Mouse (Mus musculus) stomach, embryonic 14.5 days (tissue): ENCODE results near the gene Adcy2. TPM values are rescaled to one million over a fixed set of nuclear protein-coding genes. Genes with fewer than 3 reads are reported as not detected.

Experiments
- ATAC-seq: fragments of 200-750 bp; cut with Nextera tagmentation; 2 replicates; pipeline ENCODE4 v1.8.0; 2017; ENCODE audit warnings: low read depth, moderate TSS enrichment; ENCODE audit not compliant: insufficient number of reproducible peaks, insufficient read depth, low FRiP score
- H3K27ac ChIP-seq: fragments of 300-500 bp; sonication (generic); 2 replicates; pipeline ENCODE4 v1.5.1; 2014; ENCODE audit warnings: mild to moderate bottlenecking, low read length, moderate library complexity, mixed read lengths
- H3K27me3 ChIP-seq: fragments of 300-500 bp; sonication (generic); 2 replicates; pipeline ENCODE4 v1.6.1; 2014; ENCODE audit warnings: low read length, control low read depth, mixed read lengths; ENCODE audit not compliant: control insufficient read depth, insufficient read depth
- H3K36me3 ChIP-seq: fragments of 300-500 bp; sonication (generic); 2 replicates; pipeline ENCODE4 v1.6.1; 2014; ENCODE audit warnings: mild to moderate bottlenecking, control low read depth, low read length, moderate library complexity, mixed read lengths; ENCODE audit not compliant: control insufficient read depth, insufficient read depth
- H3K4me1 ChIP-seq: fragments of 300-500 bp; sonication (generic); 2 replicates; pipeline ENCODE4 v1.6.1; 2014; ENCODE audit warnings: low read length, control low read depth, mixed read lengths; ENCODE audit not compliant: control insufficient read depth, insufficient read depth
- H3K4me2 ChIP-seq: fragments of 300-500 bp; sonication (generic); replicated peaks from 2 replicates; pipeline ENCODE4 v1.6.1; 2014; ENCODE audit warnings: low read depth, low read length, control low read depth
- H3K4me3 ChIP-seq: fragments of 300-500 bp; sonication (generic); 2 replicates; pipeline ENCODE4 v1.5.1; 2014; ENCODE audit warnings: low read depth, low read length, control low read depth
- H3K9ac ChIP-seq: fragments of 300-500 bp; sonication (generic); replicated peaks from 2 replicates; pipeline ENCODE4 v1.6.1; 2014; ENCODE audit warnings: low read depth, mild to moderate bottlenecking, control low read depth, low read length, moderate library complexity, mixed read lengths
- H3K9me3 ChIP-seq: fragments of 300-500 bp; sonication (generic); 2 replicates; pipeline ENCODE4 v1.6.1; 2016; ENCODE audit warnings: low read depth, low read length, control low read depth; ENCODE audit not compliant: control insufficient read depth
- WGBS: fragments of 180-500 bp; shearing (Covaris S2); extraction: QIAGEN DNeasy Blood & Tissue Kit; methylation state at CpG from one replicate; pipeline ENCODE4 v1.1.7; 2014; 5-methylcytosine and 5-hydroxymethylcytosine counted together
- polyA plus RNA-seq: library from polyadenylated mRNA; unstranded; fragments of >200 nt; fragmentation: Nextera tagmentation; extraction: Ambion mirVana; gene quantifications from 2 replicates; pipeline ENCODE4 v1.2.1, GENCODE M21; 2014

Gene Adcy2
- polyA plus RNA-seq, 1 experiment from 2014 or later, result 5.0 TPM

DNA sequence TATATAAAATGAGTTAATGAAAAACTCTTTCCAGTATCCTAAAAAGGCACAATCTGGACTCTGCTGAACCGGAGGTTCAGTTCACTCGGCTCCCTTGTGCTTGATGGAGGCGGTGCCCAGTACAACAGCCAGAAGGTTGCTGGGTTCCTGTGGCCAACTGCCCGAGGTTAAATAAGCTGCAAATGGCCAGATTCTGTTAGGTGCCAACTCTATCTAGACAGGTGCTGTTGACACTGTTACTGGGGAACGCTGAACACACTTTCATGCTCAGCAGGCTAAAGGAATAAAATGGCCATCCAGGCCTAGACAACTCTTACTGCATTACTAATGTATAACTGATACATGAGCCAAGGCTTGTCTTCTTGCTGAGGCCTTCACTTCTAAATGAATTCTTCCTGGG is 7.6 kb upstream of the Adcy2 start:
- Histone ChIP-seq H3K27me3 (no peaks in the 10 kb centered on the region), H3K9me3 (no peaks in the 10 kb centered on the region), H3K4me2 (no peak overlapping the region), H3K36me3 (no peaks in the 10 kb centered on the region), H3K9ac (no peak overlapping the region), H3K4me1 (no peaks in the 10 kb centered on the region), H3K4me3 (no peak overlapping the region), H3K27ac (no peak overlapping the region)
- ATAC-seq, result no peak
- WGBS, result 65% methylated on average over 5 of the region's 5 CpGs

DNA sequence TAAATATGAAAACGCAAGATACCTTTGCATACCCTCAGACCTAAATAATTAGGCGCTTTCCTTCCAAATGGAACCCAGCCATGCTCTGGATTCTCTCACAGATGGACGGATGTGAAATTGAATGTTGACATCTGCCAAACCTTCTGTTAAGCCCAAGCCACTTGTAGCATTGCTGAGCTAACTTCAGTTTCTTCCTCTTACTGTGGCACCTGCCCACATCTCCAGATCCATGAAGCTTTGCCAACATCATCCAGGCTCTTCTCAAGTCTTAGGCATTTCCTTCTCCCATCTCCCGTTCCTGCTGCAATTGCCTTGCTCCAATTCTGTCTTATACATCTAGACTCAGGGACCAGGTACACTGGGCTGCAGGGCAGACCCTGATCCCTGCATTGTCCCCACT is 6.8 kb upstream of the Adcy2 start:
- H3K4me1 ChIP-seq, result no peaks in the 10 kb centered on the region
- H3K27ac ChIP-seq, result no peak overlapping the region
- no peak for ATAC-seq
- 89% methylated on average over 4 of the region's 4 CpGs for WGBS
- H3K9me3 ChIP-seq, result no peaks in the 10 kb centered on the region
- H3K27me3 ChIP-seq, result no peaks in the 10 kb centered on the region
- H3K36me3 ChIP-seq, result no peaks in the 10 kb centered on the region
- no peak overlapping the region for H3K9ac ChIP-seq
- no peak overlapping the region for H3K4me3 ChIP-seq
- no peak overlapping the region for H3K4me2 ChIP-seq

DNA sequence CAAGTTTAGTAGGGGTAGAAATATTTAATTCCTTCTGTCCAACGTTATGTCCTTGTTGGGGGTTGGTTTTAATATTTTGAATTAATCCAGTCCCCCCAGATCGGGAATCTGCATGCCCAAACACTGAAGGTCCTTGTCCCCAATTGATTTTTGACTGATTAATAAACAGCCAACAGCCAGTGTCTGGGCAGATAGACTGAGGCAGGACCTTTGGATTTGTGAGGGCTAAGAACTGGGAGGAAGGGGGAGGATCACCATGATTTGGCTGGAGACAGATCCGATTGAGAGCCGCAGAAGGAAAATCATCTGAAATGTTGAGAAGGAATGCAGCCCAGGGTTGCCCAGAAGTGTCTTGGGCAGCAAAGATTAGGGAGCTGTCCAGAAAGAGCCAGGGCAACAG is 5.1 kb upstream of the Adcy2 start:
- Histone ChIP-seq H3K4me1 (no peaks in the 10 kb centered on the region), H3K9ac (no peak overlapping the region), H3K36me3 (no peaks in the 10 kb centered on the region), H3K4me3 (no peak overlapping the region), H3K9me3 (no peaks in the 10 kb centered on the region), H3K27ac (no peak overlapping the region), H3K27me3 (no peaks in the 10 kb centered on the region), H3K4me2 (no peak overlapping the region)
- no peak for ATAC-seq
- 72% methylated on average over 4 of the region's 4 CpGs for WGBS

DNA sequence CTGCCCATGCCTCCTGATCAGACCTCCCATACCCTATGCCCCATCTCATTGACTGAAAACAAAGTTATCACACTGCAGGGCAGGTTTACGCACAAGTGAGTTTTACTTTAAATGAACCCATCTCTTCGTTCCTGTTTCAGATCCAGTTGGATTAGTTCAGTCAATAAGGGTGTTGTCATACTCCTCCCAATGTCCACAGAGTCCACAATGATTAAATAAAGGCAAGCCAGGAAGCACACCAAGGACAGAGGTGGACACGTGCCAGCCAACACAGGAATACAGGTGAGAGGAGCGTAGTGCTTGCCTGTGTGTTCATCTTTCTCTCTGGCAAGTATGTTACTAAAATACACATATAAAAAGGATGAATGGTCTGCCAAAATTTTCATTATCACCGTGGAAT is 3.3 kb upstream of the Adcy2 start:
- Histone ChIP-seq H3K4me1 (0 out of 2 replicates have a peak, but pooled peaks cover 4% of the 10 kb centered on the region), H3K4me2 (no peak overlapping the region), H3K4me3 (no peak overlapping the region), H3K27me3 (no peaks in the 10 kb centered on the region), H3K9ac (no peak overlapping the region), H3K36me3 (no peaks in the 10 kb centered on the region), H3K27ac (no peak overlapping the region), H3K9me3 (no peaks in the 10 kb centered on the region)
- ATAC-seq, result 0 out of 2 replicates have a peak, but pooled peaks have one; percentile 53
- 54% methylated on average over 5 of the region's 5 CpGs for WGBS

DNA sequence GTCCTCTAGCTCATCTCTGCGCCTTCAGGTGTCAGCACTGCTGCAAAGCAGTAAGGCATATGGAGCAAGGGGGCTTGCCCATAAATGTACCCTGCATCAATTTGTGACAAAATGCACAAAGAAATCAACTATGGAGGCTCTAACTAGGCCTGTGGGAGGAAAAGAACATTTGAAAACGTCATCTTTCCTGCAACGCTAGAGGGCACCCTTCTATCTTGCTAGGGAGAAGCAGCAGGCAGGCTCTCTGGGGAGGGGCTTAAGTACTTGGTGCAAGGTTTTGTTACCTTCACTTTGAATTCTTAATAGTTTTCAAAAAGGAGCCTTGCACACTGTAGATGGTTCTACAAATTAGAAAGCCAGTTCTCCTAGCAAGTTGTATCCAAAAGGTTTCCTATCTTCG is 2.8 kb upstream of the Adcy2 start:
- Histone ChIP-seq H3K9ac (no peak overlapping the region), H3K27me3 (no peaks in the 10 kb centered on the region), H3K36me3 (no peaks in the 10 kb centered on the region), H3K27ac (no peak overlapping the region), H3K4me3 (no peak overlapping the region), H3K9me3 (no peaks in the 10 kb centered on the region), H3K4me1 (0 out of 2 replicates have a peak, but pooled peaks cover 6% of the 10 kb centered on the region), H3K4me2 (no peak overlapping the region)
- WGBS, result 19% methylated on average over 4 of the region's 4 CpGs
- no peak for ATAC-seq

DNA sequence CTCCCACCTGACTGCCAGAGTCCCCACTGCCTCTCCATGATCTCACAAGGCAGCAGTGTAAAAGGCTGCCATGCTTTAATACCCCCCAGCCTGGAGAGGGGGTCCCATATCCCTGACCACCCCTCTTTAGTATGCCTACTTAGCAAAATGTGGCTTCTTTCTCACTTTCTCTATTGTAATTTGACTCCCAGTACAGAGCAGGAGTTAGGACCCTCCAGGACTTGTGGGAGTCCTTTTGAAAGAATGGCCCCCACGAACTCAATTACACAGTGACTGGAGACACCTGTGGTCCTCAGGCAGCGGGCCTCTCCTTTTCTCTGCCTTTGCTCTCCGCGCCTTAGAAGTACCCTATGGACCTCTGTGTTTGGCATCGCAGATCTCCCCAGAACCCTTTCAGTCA is 485 bp upstream of the Adcy2 start:
- no peak for ATAC-seq
- Histone ChIP-seq H3K9ac (no peak overlapping the region), H3K27me3 (no peaks in the 10 kb centered on the region), H3K27ac (no peak overlapping the region), H3K4me3 (0 out of 2 replicates have a peak overlapping the region, but pooled peaks have one; percentile 61), H3K36me3 (no peaks in the 10 kb centered on the region), H3K4me2 (peak overlapping the region; percentile 92), H3K9me3 (no peaks in the 10 kb centered on the region), H3K4me1 (0 out of 2 replicates have a peak, but pooled peaks cover 8% of the 10 kb centered on the region)
- WGBS, result 34% methylated on average over 5 of the region's 5 CpGs

DNA sequence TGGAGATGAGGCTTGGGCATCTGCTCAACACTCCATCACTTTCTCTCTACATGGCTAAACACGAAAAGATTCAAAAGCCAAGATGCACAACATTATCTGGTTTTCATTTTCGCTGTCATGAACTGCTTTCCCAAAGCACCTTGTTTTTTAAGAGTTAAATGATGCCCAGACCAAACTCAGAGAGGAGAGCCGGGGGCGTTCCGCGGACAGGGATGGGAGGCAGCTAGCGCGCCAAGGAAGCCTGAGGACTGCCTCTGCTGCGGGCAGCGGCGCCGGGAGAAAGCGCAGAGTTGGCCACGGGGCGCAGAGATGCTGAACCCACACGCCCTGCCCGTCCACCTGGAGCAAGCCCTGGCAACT is 803 bp downstream of the Adcy2 start:
- Histone ChIP-seq H3K27ac (0 out of 2 replicates have a peak overlapping the region, but pooled peaks have one; percentile 2), H3K9ac (peak overlapping the region; percentile 68), H3K4me1 (0 out of 2 replicates have a peak, but pooled peaks cover 8% of the 10 kb centered on the region), H3K4me3 (peak overlapping the region; percentile 61), H3K4me2 (peak overlapping the region; percentile 92), H3K27me3 (no peaks in the 10 kb centered on the region), H3K9me3 (no peaks in the 10 kb centered on the region), H3K36me3 (no peaks in the 10 kb centered on the region)
- whole genome bisulfite sequencing, result under 1% methylated on average over 17 of the region's 17 CpGs
- ATAC-seq, result no peak

DNA sequence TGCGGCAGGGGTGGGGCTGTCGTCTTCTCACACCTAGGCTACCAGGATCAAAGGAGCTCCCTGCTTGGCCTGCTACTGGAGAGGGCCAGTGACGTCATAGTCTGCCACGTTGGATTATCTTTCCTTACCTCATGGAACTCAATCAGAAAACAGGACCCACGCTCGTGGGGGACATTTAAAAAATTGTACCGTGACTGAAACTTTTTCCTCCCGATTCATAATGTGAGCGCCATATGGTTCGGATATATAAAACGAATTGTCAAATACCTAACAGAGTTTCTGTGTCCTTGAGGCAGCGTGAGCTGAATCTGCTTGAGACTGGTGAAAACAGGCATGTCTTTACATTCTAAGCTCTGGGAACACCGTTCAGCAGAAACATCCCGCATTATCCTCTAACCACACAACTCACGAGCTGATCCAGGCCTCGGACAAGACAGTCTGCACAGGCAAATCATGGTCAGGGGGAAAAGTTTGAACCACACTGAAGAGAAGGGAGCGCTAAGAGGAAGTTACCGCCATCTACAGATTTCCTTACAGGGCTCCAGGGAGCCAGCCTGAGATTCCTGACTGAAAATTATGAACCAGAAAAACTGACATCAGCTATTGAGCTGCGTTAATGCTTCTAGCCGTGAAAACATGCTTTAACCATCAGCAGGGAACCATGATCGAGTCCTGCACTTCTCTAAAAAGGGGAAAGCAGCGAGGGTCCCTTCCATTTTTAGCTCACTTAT is 1.4 kb downstream of the Adcy2 start:
- no peaks in the 10 kb centered on the region for H3K9me3 ChIP-seq
- H3K36me3 ChIP-seq, result no peaks in the 10 kb centered on the region
- no peak overlapping the region for H3K27ac ChIP-seq
- 6% methylated on average over 22 of the region's 22 CpGs for WGBS
- peak overlapping the region; percentile 92 for H3K4me2 ChIP-seq
- no peak for ATAC-seq
- H3K27me3 ChIP-seq, result no peaks in the 10 kb centered on the region
- peak overlapping the region; percentile 61 for H3K4me3 ChIP-seq
- peaks cover 9% of the 10 kb centered on the region; the same call in 1 of the 2 replicates for H3K4me1 ChIP-seq
- H3K9ac ChIP-seq, result peak overlapping the region; percentile 68

DNA sequence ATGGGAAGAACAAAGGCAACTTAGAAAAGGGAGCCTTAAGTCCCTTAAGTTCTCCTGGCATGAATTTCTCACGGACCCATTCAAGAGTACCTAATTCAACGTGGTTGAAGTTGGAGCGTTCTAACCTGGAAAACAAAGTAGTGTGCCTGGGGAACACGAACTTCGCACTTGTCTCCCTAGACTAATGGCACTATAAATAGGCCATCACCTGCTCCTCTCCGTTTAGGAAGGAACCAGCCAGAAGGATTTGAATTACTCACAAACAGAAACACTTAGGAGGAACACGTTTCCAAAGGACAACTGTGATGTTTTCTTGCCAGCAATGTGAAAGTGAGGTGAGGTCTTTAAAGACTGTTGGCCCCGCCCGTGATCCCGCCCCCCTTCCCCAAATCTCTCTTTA is 2.0 kb downstream of the Adcy2 start:
- Histone ChIP-seq H3K27ac (no peak overlapping the region), H3K36me3 (no peaks in the 10 kb centered on the region), H3K4me1 (peaks cover 11% of the 10 kb centered on the region; the same call in 1 of the 2 replicates), H3K4me2 (peak overlapping the region; percentile 92), H3K27me3 (no peaks in the 10 kb centered on the region), H3K4me3 (peak overlapping the region; percentile 61), H3K9ac (no peak overlapping the region), H3K9me3 (no peaks in the 10 kb centered on the region)
- WGBS, result 19% methylated on average over 10 of the region's 10 CpGs
- no peak for ATAC-seq
